Mouse (Mus musculus) gastrocnemius, postnatal 25 days (tissue): ENCODE results near the gene Slc12a3. TPM values are rescaled to one million over a fixed set of nuclear protein-coding genes. Genes with fewer than 3 reads are reported as not detected.

Experiments
- DNase-seq: peaks from one replicate; pipeline ENCODE4 v3.0.0; 2022
- total RNA-seq, 2 experiments: library from RNA; stranded (reverse); gene quantifications; 1 replicate in 1 of 2; 2 replicates in 1 of 2; pipeline ENCODE4 v1.2.3; 2021

Gene Slc12a3
- total RNA-seq, 2 experiments from 2014 or later: not detected

DNA sequence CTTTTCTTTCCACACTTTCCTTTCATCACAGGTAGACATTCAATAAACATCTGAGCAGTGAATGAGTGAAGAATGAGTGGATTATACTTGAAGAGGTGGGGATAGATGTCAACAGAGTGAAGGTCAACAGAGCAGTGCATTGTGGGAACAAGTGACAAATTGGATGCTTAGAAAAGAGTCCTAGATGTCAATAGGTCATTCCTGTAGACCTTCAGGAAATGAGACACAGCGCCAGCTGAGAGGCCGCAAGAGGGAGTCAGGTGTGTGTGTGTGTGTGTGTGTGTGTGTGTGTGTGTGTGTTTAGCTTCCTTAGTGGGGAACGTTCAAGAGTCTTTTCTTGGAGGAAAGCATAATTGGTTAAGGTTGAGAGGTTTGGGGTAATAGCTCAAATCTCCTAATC lies 47.2 kb downstream of the Slc12a3 start:
- no peak for DNase-seq

GRCm38 (mm10) chr8:94376580-94376979 lies 47.6 kb downstream of the Slc12a3 start:
- DNase-seq: no peak

GRCm38 (mm10) chr8:94377031-94377430 lies 48.0 kb downstream of the Slc12a3 start:
- DNase-seq: no peak

GRCm38 (mm10) chr8:94377714-94378205 lies 48.8 kb downstream of the Slc12a3 start:
- peak; percentile 76 for DNase-seq

- DNase-seq: no peak
These were observed 49.9 kb downstream of the Slc12a3 start for GRCm38 (mm10) chr8:94378763-94379415.

DNA sequence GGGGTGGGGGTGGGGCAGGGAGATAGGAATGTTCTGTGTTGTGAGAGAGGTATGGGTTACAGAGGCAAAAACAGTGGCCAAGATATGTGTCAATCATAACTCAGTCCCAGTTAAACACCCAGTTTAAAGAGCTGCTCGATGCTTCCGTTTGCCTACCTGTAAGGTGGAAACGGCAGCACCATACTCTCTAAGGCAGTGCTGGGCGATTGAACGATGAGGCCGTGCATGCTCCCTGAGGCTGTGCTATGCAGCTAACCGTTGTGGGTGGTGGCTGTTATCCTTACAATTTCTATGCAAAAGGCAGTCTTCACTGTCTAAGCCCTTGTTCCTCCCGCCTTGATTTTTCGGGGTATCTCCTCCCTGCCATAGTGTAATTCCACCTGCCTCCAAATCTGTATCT lies 50.7 kb downstream of the Slc12a3 start:
- DNase-seq: no peak

- no peak for DNase-seq
These were observed 55.2 kb downstream of the Slc12a3 start for GRCm38 (mm10) chr8:94384166-94384565.

DNA sequence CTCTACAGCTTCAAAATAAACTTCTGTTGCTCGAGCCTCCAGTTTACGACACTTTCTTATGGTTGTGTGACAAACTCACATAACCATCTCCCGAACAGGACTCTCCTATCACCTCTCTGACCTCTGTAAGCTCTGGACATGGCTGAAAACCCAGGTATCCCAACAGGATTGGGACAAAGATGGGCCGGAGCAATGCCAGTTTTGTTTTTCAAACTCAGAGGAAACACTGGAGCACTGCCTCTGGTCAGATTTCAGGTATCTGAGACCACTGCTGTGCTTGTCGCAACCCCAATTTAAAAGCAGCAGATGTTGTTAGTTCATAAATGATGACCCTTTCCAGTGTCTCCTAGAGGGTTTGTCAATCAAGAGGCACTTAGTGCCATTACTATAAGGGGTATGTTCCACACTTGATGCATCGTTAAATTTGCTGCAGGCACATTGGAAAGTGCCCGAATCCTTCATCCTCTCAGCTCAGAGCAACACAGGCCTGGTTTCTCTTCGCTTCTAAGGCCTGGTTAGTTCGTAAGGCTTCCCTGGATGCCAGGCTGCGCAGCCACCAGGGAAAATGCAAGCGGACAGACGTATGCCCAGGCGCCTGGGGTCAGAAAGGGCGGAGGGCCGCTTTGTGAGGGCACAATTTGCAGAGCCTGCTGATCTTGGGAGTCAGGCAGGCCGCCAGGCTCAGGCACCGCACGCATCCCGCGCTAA lies 56.7 kb downstream of the Slc12a3 start:
- DNase-seq: no peak

DNA sequence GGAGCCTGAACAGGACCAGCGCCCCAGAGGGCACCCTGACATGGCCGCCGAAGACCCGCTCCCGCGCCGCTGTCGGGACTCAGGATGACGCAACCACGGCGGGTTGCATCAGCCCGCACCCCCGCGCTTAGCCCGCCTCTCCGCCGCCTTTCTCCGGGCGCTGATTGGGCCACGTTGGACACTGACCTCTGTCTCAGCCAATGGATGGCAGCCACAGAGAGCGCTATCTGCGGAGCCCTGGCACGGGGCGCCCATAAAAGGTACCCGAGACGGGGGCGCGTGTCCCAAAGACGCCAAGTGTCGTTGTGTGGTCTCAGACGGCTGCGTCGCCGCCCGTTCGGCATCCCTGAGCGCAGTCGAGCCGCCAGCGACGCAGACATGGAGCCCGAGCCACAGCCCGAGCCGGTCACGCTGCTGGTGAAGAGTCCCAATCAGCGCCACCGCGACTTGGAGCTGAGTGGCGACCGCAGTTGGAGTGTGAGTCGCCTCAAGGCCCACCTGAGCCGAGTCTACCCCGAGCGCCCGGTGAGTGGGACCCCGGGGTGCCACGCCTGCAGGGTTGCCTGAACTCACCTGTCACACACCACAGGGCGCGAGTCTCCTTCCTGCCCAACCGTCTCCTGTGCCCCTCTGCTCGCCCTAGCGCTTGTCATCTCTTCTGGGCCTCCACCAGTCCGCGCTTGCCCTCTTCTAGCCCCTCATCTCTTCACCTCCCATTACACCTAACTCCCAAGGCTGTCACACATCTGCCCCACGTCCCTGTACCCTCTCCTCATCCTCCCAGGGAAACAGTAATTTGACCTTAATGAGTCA lies 57.4 kb downstream of the Slc12a3 start, which contains the start of gene Herpud1:
Gene Herpud1, plus strand, starts transcription at position 225 of the 813 bp plus-strand sequence.
- DNase-seq: peak; percentile 99

GRCm38 (mm10) chr8:94387027-94387684 lies 58.2 kb downstream of the Slc12a3 start:
- DNase-seq: peak; percentile 94

- DNase-seq: no peak
These were observed 58.8 kb downstream of the Slc12a3 start for GRCm38 (mm10) chr8:94387785-94388184.

- DNase-seq: no peak
These were observed 60.5 kb downstream of the Slc12a3 start for GRCm38 (mm10) chr8:94389531-94389930.

- no peak for DNase-seq
These were observed 61.4 kb downstream of the Slc12a3 start for GRCm38 (mm10) chr8:94390429-94390828.

DNA sequence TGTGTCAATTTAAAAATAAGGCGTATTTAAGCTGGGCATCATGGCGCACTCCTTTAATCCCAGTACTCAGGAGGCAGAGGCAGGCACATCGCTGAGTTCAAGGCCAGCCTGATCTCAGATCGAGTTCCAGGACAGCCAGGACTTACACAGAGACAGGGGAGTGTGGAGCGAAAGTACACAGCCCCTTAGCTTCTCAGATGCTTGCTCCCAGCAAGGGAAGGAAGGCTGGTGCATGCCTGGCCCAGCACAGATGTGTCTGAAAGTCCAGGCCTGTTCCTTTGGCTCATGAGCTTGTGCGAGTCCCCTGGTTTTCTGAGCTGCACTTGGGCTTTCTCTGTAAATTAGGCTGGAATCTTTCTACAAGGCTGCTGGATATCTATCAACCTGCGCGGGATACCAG lies 61.9 kb downstream of the Slc12a3 start:
- no peak for DNase-seq

GRCm38 (mm10) chr8:94392147-94392546 lies 63.1 kb downstream of the Slc12a3 start:
- peak; percentile 46 for DNase-seq

DNA sequence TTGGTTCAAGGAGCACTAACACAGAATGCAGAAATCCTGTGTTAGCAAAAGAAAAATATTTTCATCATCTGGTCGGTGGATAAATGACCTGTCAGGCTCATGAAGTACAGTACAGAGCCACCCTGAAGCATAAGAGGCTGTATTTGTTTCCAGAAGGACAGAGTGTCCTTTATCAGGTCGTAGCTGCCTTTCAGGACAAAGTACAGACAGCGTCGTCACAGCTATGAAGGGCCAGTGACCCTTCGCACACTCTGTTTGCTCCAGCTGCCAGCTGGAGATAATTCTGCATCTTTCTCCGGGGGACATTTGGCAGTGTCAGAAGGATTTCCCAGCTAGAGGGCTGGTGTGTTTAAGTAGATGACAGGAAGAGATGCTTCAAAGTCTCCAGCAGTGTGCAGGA lies 63.6 kb downstream of the Slc12a3 start:
- DNase-seq: no peak

DNA sequence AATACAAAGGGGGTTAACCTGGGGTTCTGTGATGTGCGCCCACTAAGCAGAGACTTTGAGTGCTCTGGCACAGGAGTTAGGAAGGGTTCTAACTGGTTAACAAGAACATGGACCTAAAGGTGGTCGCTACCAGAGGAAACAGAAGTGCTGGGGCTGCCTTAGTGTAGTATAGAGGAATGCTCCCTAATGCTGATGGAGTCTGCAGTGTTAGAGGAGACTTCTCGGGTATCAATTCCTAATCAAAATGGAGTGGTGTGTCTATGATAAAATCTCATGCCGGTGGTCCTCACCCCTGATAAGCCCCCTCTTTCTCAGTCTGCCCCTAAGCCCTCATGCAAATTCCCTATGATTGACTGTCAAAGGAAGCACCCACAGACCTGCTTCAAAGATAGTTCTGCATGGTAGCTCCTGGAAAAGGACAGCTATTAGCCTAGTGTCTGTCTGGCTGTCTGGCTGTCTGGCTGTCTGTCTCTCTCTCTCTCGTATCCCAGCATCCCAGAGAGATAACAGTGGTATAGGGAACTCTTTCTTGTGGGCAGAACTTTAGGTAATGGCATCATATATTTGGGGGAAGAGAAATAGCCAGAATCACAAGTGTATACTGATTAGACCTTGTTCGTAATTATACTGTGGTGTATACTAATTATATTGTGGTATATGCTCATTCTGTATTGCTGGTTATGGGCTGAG lies 67.0 kb downstream of the Slc12a3 start:
- no peak for DNase-seq

GRCm38 (mm10) chr8:94396964-94397657 lies 68.1 kb downstream of the Slc12a3 start:
- peak; percentile 46 for DNase-seq

- DNase-seq: no peak
These were observed 69.6 kb downstream of the Slc12a3 start for GRCm38 (mm10) chr8:94398587-94398986.

DNA sequence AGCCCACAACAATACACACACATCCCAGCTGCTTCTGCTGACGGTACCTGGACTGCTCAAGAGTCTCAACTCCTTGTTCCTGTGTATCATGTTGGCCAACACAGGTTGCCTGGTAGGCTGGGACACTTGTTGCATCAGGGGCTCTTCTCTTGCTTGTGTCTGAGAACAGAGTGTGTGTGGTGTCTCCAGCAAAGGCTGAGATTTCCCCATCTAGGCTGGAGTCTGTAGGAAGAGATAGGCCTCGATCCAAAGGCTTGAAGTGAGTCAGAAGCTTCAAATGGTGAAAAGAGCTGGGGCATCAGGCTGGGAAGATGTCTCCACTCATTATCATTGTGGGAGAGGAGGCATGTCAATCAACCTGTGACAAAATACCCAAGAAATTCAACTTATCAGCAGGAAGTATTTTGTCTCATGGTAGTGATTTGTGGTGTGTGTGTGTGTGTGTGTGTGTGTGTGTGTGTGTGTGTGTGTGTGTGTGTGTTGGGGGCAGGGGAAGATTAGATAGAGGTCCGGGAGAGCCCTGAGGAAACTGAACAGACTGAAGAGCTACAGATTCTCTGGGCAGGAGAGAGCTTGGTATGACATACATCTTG lies 70.5 kb downstream of the Slc12a3 start:
- no peak for DNase-seq
